Mouse (Mus musculus) erythroblast, embryonic 14.5 days (primary cell): ENCODE measurements at regions not wholly inside any gene's neighbourhood (a gene's known extent, or its start where the extent isn't known, plus 50 kb on each side); places are given as distances from the start of the nearest gene placed in this dataset.

Experiments
- GATA1 ChIP-seq: IDR thresholded peaks from 2 replicates; pipeline ENCODE4 v1.6.1; 2012; ENCODE audit warnings: low read length, inconsistent platforms, mixed read lengths
- TAL1 ChIP-seq: IDR thresholded peaks from 3 replicates; pipeline ENCODE4 v1.6.1; 2012; ENCODE audit warnings: low read length, inconsistent platforms, mixed read lengths

DNA sequence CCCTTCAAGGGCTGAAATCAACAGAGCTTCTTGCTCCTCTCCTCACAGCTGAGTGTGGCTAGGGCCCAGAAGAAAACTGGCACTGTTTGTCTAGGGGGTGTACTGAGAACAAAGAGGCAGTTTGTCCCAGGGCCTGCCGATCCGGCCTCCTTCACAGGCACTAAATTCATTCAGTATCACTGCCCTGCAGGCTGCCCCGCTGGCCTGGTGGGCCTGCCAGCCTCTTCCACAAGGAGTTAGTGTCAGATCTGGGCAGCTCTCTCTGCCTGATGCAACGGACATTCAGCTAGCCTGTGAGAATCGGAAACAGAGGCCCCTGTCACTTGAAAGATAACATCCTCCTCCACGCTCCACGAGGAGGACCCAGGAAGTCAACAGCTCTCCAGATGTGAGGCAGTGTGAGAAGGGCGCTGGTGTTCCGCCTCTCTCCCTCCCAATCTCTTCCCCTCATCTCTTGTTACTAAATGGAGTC is 83.5 kb upstream of the Usp24 start:
- TF ChIP-seq TAL1 (no peak), GATA1 (peak; percentile 68)
